Comparison of ENCODE assay signal across 13 mouse cellular contexts in the genomic region with DNA sequence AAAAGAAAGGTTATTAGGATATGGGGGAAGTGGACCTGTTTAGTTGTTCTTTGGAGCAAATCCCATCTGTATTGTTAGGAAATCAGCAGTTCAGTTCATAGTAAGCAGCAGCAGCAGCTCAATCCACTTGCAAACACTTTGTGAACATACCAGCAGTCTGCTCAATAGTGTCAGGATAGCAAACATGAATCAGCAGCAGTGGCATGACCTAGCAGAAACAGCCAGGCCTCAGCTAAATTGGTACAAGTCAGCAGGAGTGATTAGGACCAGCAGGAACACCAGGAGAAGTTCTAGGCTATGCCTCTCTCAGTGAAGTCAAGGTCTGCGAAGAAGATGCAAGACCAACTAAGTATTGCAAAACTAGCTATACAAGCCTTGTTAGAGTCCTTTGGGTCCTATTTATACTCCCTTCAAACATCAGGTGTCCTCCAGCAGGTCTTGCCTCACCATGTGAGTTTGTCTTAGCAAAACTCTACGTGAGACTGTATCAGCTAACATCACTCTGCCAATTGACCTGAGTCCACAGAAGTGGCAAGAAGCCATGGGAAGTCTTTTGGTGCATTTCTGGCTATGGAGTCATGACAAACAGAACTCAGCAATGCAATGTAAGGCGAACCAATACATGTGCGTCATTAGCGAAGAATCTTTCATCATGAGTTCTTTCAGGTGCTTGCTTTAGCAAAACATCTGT. TPM values are rescaled to one million over a fixed set of nuclear protein-coding genes. Genes with fewer than 3 reads are reported as not detected.
DNase-seq lines count a peak whose midpoint lies in the region; ATAC-seq and TF ChIP-seq lines count a peak whose summit lies in the region.
"Had no signal": no experiment of that assay in that cellular context is flagged by ENCODE, and none has a peak within 500 bp of the region (broad histone marks: within the 10 kb centered on the region; RNA-seq: fewer than 3 reads in every experiment).

A gene (minus strand): TSS at position 340 of the 691 bp plus-strand sequence.

- H3K4me2 ChIP-seq in heart, embryonic 13.5 days: no peak within 1 kb of the TSS
- H3K4me2 ChIP-seq in liver, embryonic 14.5 days (ENCODE audit: low read depth): peak within 1 kb of the TSS; percentile 75

- H3K27me3 ChIP-seq in heart, embryonic 10.5 days (ENCODE audit: insufficient read depth, poor library complexity, severe bottlenecking): no peaks in the 10 kb centered on the region
- no peaks in the 10 kb centered on the region for H3K27me3 ChIP-seq in heart, embryonic 13.5 days (replicated peaks)
- no peaks in the 10 kb centered on the region for H3K27me3 ChIP-seq in liver, embryonic 14.5 days (ENCODE audit: control insufficient read depth, insufficient read depth, low read length)

- H3K9me3 ChIP-seq in heart, embryonic 10.5 days: peaks cover 4% of the 10 kb centered on the region; the same call in 1 of the 2 replicates
- H3K9me3 ChIP-seq in heart, embryonic 13.5 days: no peaks in the 10 kb centered on the region
- peaks cover 9% of the 10 kb centered on the region for H3K9me3 ChIP-seq in liver, embryonic 14.5 days (ENCODE audit: control insufficient read depth, low read length)

- no peak for TF ChIP-seq CTCF in liver, embryonic 14.5 days (IDR thresholded peaks at IDR 0.05; ENCODE audit: low read depth)

- TF ChIP-seq EP300 in liver, embryonic 14.5 days (IDR thresholded peaks at IDR 0.05; ENCODE audit: low read depth): peak; percentile 66

- H3K27ac ChIP-seq in heart, embryonic 10.5 days: no peak within 1 kb of the TSS
- H3K27ac ChIP-seq in heart, embryonic 13.5 days (replicated peaks): no peak within 1 kb of the TSS
- peak within 1 kb of the TSS; percentile 94 for H3K27ac ChIP-seq in liver, embryonic 14.5 days

- H3K36me3 ChIP-seq in heart, embryonic 10.5 days: no peaks in the 10 kb centered on the region
- H3K36me3 ChIP-seq in heart, embryonic 13.5 days: no peaks in the 10 kb centered on the region
- no peaks in the 10 kb centered on the region for H3K36me3 ChIP-seq in liver, embryonic 14.5 days (replicated peaks; ENCODE audit: control insufficient read depth, insufficient read depth, low read depth)

- peak; percentile 61 for ATAC-seq in erythroid progenitor cell, adult 5-6 weeks (replicated peaks; ENCODE audit: low FRiP score, poor library complexity, severe bottlenecking)
- ATAC-seq in heart, embryonic 13.5 days (ENCODE audit: extremely low read depth, insufficient number of reproducible peaks, low FRiP score, low TSS enrichment): no peak
- peak; percentile 78 for ATAC-seq in liver, embryonic 14.5 days (ENCODE audit: insufficient read depth)
- ATAC-seq: forebrain, embryonic 14.5 days; hindbrain, embryonic 16.5 days; lung, postnatal 0 days; midbrain, embryonic 16.5 days had no signal

- H3K4me3 ChIP-seq in heart, embryonic 10.5 days: no peak within 1 kb of the TSS
- no peak within 1 kb of the TSS for H3K4me3 ChIP-seq in heart, embryonic 13.5 days
- peak within 1 kb of the TSS in 1 of 2 experiments; percentile 38; a peak in 2 of 4 replicates for H3K4me3 ChIP-seq in liver, embryonic 14.5 days (ENCODE audit: insufficient read depth in 1 of 2, low read depth in 2 of 2, low read length in 2 of 2)

- no peak within 1 kb of the TSS for H3K9ac ChIP-seq in heart, embryonic 13.5 days
- peak within 1 kb of the TSS; percentile 63 for H3K9ac ChIP-seq in liver, embryonic 14.5 days (replicated peaks)

- WGBS in heart, embryonic 10.5 days: 91% methylated on average over 5 of the region's 5 CpGs
- 95% methylated on average over 5 of the region's 5 CpGs for WGBS in heart, embryonic 13.5 days
- WGBS in liver, embryonic 14.5 days (ENCODE audit: insufficient replicate concordance): 96% methylated on average over 5 of the region's 5 CpGs

- peaks cover 14% of the 10 kb centered on the region for H3K4me1 ChIP-seq in heart, embryonic 10.5 days
- peaks cover 17% of the 10 kb centered on the region for H3K4me1 ChIP-seq in heart, embryonic 13.5 days
- H3K4me1 ChIP-seq in liver, embryonic 14.5 days (replicated peaks; ENCODE audit: control insufficient read depth in 2 of 2, insufficient read depth in 2 of 2, low read length in 1 of 2): peaks cover 51 to 58% of the 10 kb centered on the region in 2 experiments

- no peak for DNase-seq in heart, adult 18-20 months
- DNase-seq in heart, embryonic 10.5 days (ENCODE audit: low spot score): no peak
- peak; percentile 64 to 68 (median 67) for DNase-seq in liver, embryonic 14.5 days (ENCODE audit: low read depth in 3 of 3, low spot score in 3 of 3)
- DNase-seq in kidney, adult 8-10 months: no peak
- no peak for DNase-seq in embryo, embryonic 11 days
- no peak for DNase-seq in lung, postnatal 14 days
- DNase-seq: thymus, adult 2 months had no signal

RNA-seq across cellular contexts. Expression of the gene that starts here (rescaled TPM):
- total RNA-seq in heart, adult 18-20 months (2021): 10 to 100 TPM; 42.6 to 44.1 TPM
- polyA plus RNA-seq in heart, embryonic 10.5 days (2016; fragmentation: Nextera tagmentation; extraction: Ambion mirVana): 6.4 and 11.0 TPM in 2 replicates
- total RNA-seq in erythroid progenitor cell, adult 5-6 weeks (2015; ENCODE audit: low replicate concordance): 5.4 and 10.1 TPM in 2 replicates
- total RNA-seq in erythroid progenitor cell, adult 5-6 weeks (2017; ENCODE audit: low replicate concordance): 17.2 and 31.3 TPM in 2 replicates
- polyA plus RNA-seq in heart, embryonic 13.5 days (2015; fragmentation: Nextera tagmentation; extraction: Ambion mirVana): 16.6 and 20.4 TPM in 2 replicates
- polyA plus RNA-seq in liver, embryonic 14.5 days (2012; rRNA removed): 0.30 and 0.65 TPM in 2 replicates
- 0.80 and 1.5 TPM in 2 replicates for polyA plus RNA-seq in liver, embryonic 14.5 days (2014; fragmentation: Nextera tagmentation; extraction: Ambion mirVana)

Comparison
In these comparisons a context has a peak if more than half of its experiments do, and no peak if none do; other contexts are left out.
1. DNase-seq: peak in liver, embryonic 14.5 days (3 of 3); none in heart, adult 18-20 months (0 of 2), heart, embryonic 10.5 days (single experiment), kidney, adult 8-10 months (0 of 2), embryo, embryonic 11 days (single experiment) and lung, postnatal 14 days (single experiment).